23 mouse cellular contexts compared by ENCODE assay signal in the genomic region with DNA sequence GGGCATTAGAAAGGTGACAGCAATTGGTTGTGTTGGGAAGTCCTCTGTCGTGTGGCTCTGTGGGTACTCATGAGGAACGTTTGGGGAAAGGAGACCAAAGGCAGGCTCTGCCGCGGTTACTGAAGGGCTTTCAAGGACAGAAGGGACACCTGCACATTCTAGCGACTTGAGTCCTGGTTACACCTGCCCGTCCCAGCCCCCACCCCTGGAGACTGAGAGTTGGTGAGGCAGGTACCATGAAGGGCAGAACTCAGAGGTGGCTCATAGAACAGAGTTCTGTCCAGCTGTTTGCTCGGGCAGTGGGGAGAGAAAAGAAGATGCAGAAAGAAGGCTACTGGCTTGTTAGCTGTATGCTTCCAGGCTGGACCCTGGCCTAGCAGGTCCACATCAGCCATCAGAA. TPM values are rescaled to one million over a fixed set of nuclear protein-coding genes. Genes with fewer than 3 reads are reported as not detected.
DNase-seq lines count a peak whose midpoint lies in the region; ATAC-seq lines count a peak whose summit lies in the region.
"Had no signal": no experiment of that assay in that cellular context is flagged by ENCODE, and none has a peak within 500 bp of the region (broad histone marks: within the 10 kb centered on the region; RNA-seq: fewer than 3 reads in every experiment).

No protein-coding gene starts in this region.

- no peaks in the 10 kb centered on the region for H3K36me3 ChIP-seq in forebrain, embryonic 10.5 days (replicated peaks)
- H3K36me3 ChIP-seq in forebrain, embryonic 11.5 days (ENCODE audit: control insufficient read depth, insufficient read depth, low read length): no peaks in the 10 kb centered on the region
- H3K36me3 ChIP-seq in heart, embryonic 14.5 days (ENCODE audit: control insufficient read depth, insufficient read depth, low read length): no peaks in the 10 kb centered on the region
- H3K36me3 ChIP-seq: forebrain, embryonic 15.5 days; G1E; hindbrain, embryonic 10.5 days; hindbrain, embryonic 15.5 days; liver, embryonic 12.5 days had no signal

- ATAC-seq in forebrain, embryonic 11.5 days (replicated peaks; ENCODE audit: low FRiP score): no peak
- no peak for ATAC-seq in heart, embryonic 14.5 days (ENCODE audit: insufficient number of reproducible peaks, insufficient read depth, low FRiP score, low read depth)
- ATAC-seq: forebrain, embryonic 15.5 days; inflammation-experienced regulatory T-cells, adult 6 months; liver, embryonic 12.5 days; liver, postnatal 0 days; midbrain, embryonic 16.5 days had no signal

- peaks cover 18% of the 10 kb centered on the region for H3K4me1 ChIP-seq in forebrain, embryonic 10.5 days
- no peaks in the 10 kb centered on the region for H3K4me1 ChIP-seq in forebrain, embryonic 11.5 days (replicated peaks; ENCODE audit: control insufficient read depth, insufficient read depth, low read length)
- H3K4me1 ChIP-seq in heart, embryonic 14.5 days (ENCODE audit: control insufficient read depth in 2 of 2, insufficient read depth in 2 of 2, low read length in 2 of 2): peaks cover 24 to 53% of the 10 kb centered on the region in 2 experiments
- H3K4me1 ChIP-seq: forebrain, embryonic 15.5 days; hindbrain, embryonic 15.5 days had no signal

- 89% methylated on average over 7 of the region's 7 CpGs for WGBS in forebrain, embryonic 10.5 days
- 84% methylated on average over 7 of the region's 7 CpGs for WGBS in forebrain, embryonic 11.5 days
- WGBS in heart, embryonic 14.5 days: 80% methylated on average over 7 of the region's 7 CpGs

- no peaks in the 10 kb centered on the region for H3K9me3 ChIP-seq in forebrain, embryonic 10.5 days
- no peaks in the 10 kb centered on the region for H3K9me3 ChIP-seq in forebrain, embryonic 11.5 days (ENCODE audit: control insufficient read depth, low read length)
- no peaks in the 10 kb centered on the region for H3K9me3 ChIP-seq in heart, embryonic 14.5 days (ENCODE audit: control insufficient read depth, low read length)
- H3K9me3 ChIP-seq: forebrain, embryonic 15.5 days; G1E; hindbrain, embryonic 10.5 days; hindbrain, embryonic 15.5 days; liver, embryonic 12.5 days had no signal

- H3K4me3 ChIP-seq in forebrain, embryonic 10.5 days: no peak overlapping the region
- no peak overlapping the region for H3K4me3 ChIP-seq in forebrain, embryonic 11.5 days (ENCODE audit: low read depth, low read length)
- H3K4me3 ChIP-seq in heart, embryonic 14.5 days (ENCODE audit: control insufficient read depth in 1 of 2, insufficient read depth in 1 of 2, low read depth in 1 of 2, low read length in 2 of 2): no peak overlapping the region
- H3K4me3 ChIP-seq: forebrain, embryonic 15.5 days; hindbrain, embryonic 10.5 days; hindbrain, embryonic 15.5 days; liver, embryonic 12.5 days had no signal

- DNase-seq in forebrain, embryonic 10.5 days (ENCODE audit: extremely low spot score, low spot score): no peak
- no peak for DNase-seq in forebrain, embryonic 11.5 days (ENCODE audit: low spot score)
- DNase-seq in heart, adult 9 months (ENCODE audit: low spot score in 2 of 2): no peak
- DNase-seq in A20 (ENCODE audit: low read depth, low spot score): peak; percentile 20
- peak; percentile 71 to 86 for DNase-seq in kidney, postnatal 25 days
- no peak for DNase-seq in embryo, embryonic 11 days
- no peak for DNase-seq in right cerebral cortex, adult 18-20 months
- DNase-seq: cerebellum, adult 8-10 months; cerebellum, postnatal 25 days; left cerebral cortex, postnatal 4 days; liver, postnatal 0 days; spleen, adult 18-20 months; thymus, postnatal 36 days had no signal

- no peak overlapping the region for H3K4me2 ChIP-seq in forebrain, embryonic 11.5 days (ENCODE audit: low read depth, low read length, severe bottlenecking)
- no peak overlapping the region for H3K4me2 ChIP-seq in heart, embryonic 14.5 days (ENCODE audit: low read length)
- H3K4me2 ChIP-seq: forebrain, embryonic 15.5 days; hindbrain, embryonic 15.5 days; liver, embryonic 12.5 days; midbrain, embryonic 11.5 days had no signal

- H3K27me3 ChIP-seq in forebrain, embryonic 10.5 days (ENCODE audit: poor library complexity, severe bottlenecking): no peaks in the 10 kb centered on the region
- no peaks in the 10 kb centered on the region for H3K27me3 ChIP-seq in forebrain, embryonic 11.5 days (ENCODE audit: control insufficient read depth, insufficient read depth, low read length)
- no peaks in the 10 kb centered on the region for H3K27me3 ChIP-seq in heart, embryonic 14.5 days (ENCODE audit: control insufficient read depth, insufficient read depth, low read length)
- H3K27me3 ChIP-seq: forebrain, embryonic 15.5 days; hindbrain, embryonic 15.5 days; liver, embryonic 12.5 days had no signal

- no peak overlapping the region for H3K9ac ChIP-seq in forebrain, embryonic 11.5 days (ENCODE audit: low read length)
- H3K9ac ChIP-seq in heart, embryonic 14.5 days (ENCODE audit: low read length): no peak overlapping the region
- H3K9ac ChIP-seq: forebrain, embryonic 15.5 days; hindbrain, embryonic 15.5 days; liver, embryonic 12.5 days; liver, postnatal 0 days had no signal

- peak overlapping the region; percentile 20; the same call in 1 of the 2 replicates for H3K27ac ChIP-seq in forebrain, embryonic 10.5 days
- H3K27ac ChIP-seq in forebrain, embryonic 11.5 days (ENCODE audit: low read depth, low read length): no peak overlapping the region
- H3K27ac ChIP-seq in heart, embryonic 14.5 days (replicated peaks in 1 of 2; ENCODE audit: control insufficient read depth in 1 of 2, insufficient read depth in 1 of 2, low read depth in 2 of 2, low read length in 2 of 2): peak overlapping the region; percentile 40 to 65; a peak in 3 of 4 replicates
- H3K27ac ChIP-seq: forebrain, embryonic 15.5 days; hindbrain, embryonic 10.5 days; hindbrain, embryonic 15.5 days; kidney, postnatal 0 days; liver, embryonic 12.5 days had no signal

RNA-seq across cellular contexts. Expression of a gene that starts 17.1 kb away (rescaled TPM):
- polyA plus RNA-seq in forebrain, embryonic 10.5 days (2016; fragmentation: Nextera tagmentation; extraction: Ambion mirVana): 45.7 and 47.9 TPM in 2 replicates
- polyA plus RNA-seq in forebrain, embryonic 11.5 days (2014; fragmentation: Nextera tagmentation; extraction: Ambion mirVana): 54.2 and 59.5 TPM in 2 replicates
- polyA plus RNA-seq in heart, embryonic 14.5 days (2014; fragmentation: Nextera tagmentation; extraction: Ambion mirVana): 96.4 and 103 TPM in 2 replicates

Comparison
In these comparisons a context has a peak if more than half of its experiments do, and no peak if none do; other contexts are left out.
1. DNase-seq: peak in A20 (single experiment) and kidney, postnatal 25 days (2 of 2); none in forebrain, embryonic 10.5 days (single experiment), forebrain, embryonic 11.5 days (single experiment), heart, adult 9 months (0 of 2), embryo, embryonic 11 days (single experiment) and right cerebral cortex, adult 18-20 months (single experiment).